Mouse (Mus musculus): ENCODE results near the gene Hs6st3. TPM values are rescaled to one million over a fixed set of nuclear protein-coding genes. Genes with fewer than 3 reads are reported as not detected.

Hs6st3 gene
- polyA plus RNA-seq, 1 experiment: 6.6 TPM

- Histone ChIP-seq H3K27me3 (ENCODE audit: control insufficient read depth, insufficient read depth, low read length) (no peaks in the 10 kb centered on the region), H3K27ac (ENCODE audit: insufficient read depth, low read length) (no peak overlapping the region)
- WGBS: 6% methylated on average over 5 of the region's 5 CpGs
Observed at GRCm38 (mm10) chr14:119665741-119666141, 527.6 kb downstream of the Hs6st3 start.

GRCm38 (mm10) chr14:119667421-119667820 is 529.3 kb downstream of the Hs6st3 start:
- no peaks in the 10 kb centered on the region for H3K27me3 ChIP-seq (ENCODE audit: control insufficient read depth, insufficient read depth, low read length)
- no peak overlapping the region for H3K4me3 ChIP-seq (replicated peaks; ENCODE audit: insufficient read depth, low read depth, low read length)
- peaks cover 6% of the 10 kb centered on the region; the same call in 1 of the 2 replicates for H3K4me1 ChIP-seq (ENCODE audit: control insufficient read depth, insufficient read depth, low read length)
- 83% methylated on average over 1 of the region's 1 CpGs for WGBS
- no peak for DNase-seq
- TF ChIP-seq CTCF (IDR thresholded peaks at IDR 0.05; ENCODE audit: borderline replicate concordance, insufficient read depth, low read depth, low read length) (no peak), POLR2A (IDR thresholded peaks at IDR 0.05; ENCODE audit: borderline replicate concordance, insufficient read depth, low read length) (no peak)
- no peak overlapping the region for H3K27ac ChIP-seq (ENCODE audit: insufficient read depth, low read length)

More at GRCm38 (mm10) chr14:119665741-119666141, 527.6 kb downstream of the Hs6st3 start:
- peaks cover 6% of the 10 kb centered on the region; the same call in 1 of the 2 replicates for H3K4me1 ChIP-seq (ENCODE audit: control insufficient read depth, insufficient read depth, low read length)
- TF ChIP-seq CTCF (IDR thresholded peaks at IDR 0.05; ENCODE audit: borderline replicate concordance, insufficient read depth, low read depth, low read length): no peak
- TF ChIP-seq POLR2A (IDR thresholded peaks at IDR 0.05; ENCODE audit: borderline replicate concordance, insufficient read depth, low read length): no peak
- DNase-seq: peak; percentile 38 to 41
- no peak overlapping the region for H3K4me3 ChIP-seq (replicated peaks; ENCODE audit: insufficient read depth, low read depth, low read length)

GRCm38 (mm10) chr14:119670836-119671587 is 532.9 kb downstream of the Hs6st3 start:
- Histone ChIP-seq H3K4me1 (ENCODE audit: control insufficient read depth, insufficient read depth, low read length) (peaks cover under 1% of the 10 kb centered on the region; the same call in 1 of the 2 replicates), H3K27me3 (ENCODE audit: control insufficient read depth, insufficient read depth, low read length) (no peaks in the 10 kb centered on the region), H3K4me3 (replicated peaks; ENCODE audit: insufficient read depth, low read depth, low read length) (no peak overlapping the region), H3K27ac (ENCODE audit: insufficient read depth, low read length) (no peak overlapping the region)
- 42% methylated on average over 16 of the region's 16 CpGs for WGBS
- DNase-seq: no peak
- TF ChIP-seq POLR2A (IDR thresholded peaks at IDR 0.05; ENCODE audit: borderline replicate concordance, insufficient read depth, low read length) (no peak), CTCF (IDR thresholded peaks at IDR 0.05; ENCODE audit: borderline replicate concordance, insufficient read depth, low read depth, low read length) (no peak)

GRCm38 (mm10) chr14:119678574-119678973 is 540.4 kb downstream of the Hs6st3 start:
- no peak overlapping the region for H3K27ac ChIP-seq (ENCODE audit: insufficient read depth, low read length)
- no peak for TF ChIP-seq CTCF (IDR thresholded peaks at IDR 0.05; ENCODE audit: borderline replicate concordance, insufficient read depth, low read depth, low read length)
- TF ChIP-seq POLR2A (IDR thresholded peaks at IDR 0.05; ENCODE audit: borderline replicate concordance, insufficient read depth, low read length): no peak
- DNase-seq: no peak
- no peaks in the 10 kb centered on the region for H3K27me3 ChIP-seq (ENCODE audit: control insufficient read depth, insufficient read depth, low read length)
- no peaks in the 10 kb centered on the region for H3K4me1 ChIP-seq (ENCODE audit: control insufficient read depth, insufficient read depth, low read length)
- H3K4me3 ChIP-seq (replicated peaks; ENCODE audit: insufficient read depth, low read depth, low read length): no peak overlapping the region
- 88% methylated on average over 11 of the region's 11 CpGs for WGBS

- no peak overlapping the region for H3K27ac ChIP-seq (ENCODE audit: insufficient read depth, low read length)
- 83% methylated on average over 4 of the region's 4 CpGs for WGBS
- DNase-seq: no peak
- H3K4me3 ChIP-seq (replicated peaks; ENCODE audit: insufficient read depth, low read depth, low read length): no peak overlapping the region
- no peaks in the 10 kb centered on the region for H3K27me3 ChIP-seq (ENCODE audit: control insufficient read depth, insufficient read depth, low read length)
- H3K4me1 ChIP-seq (ENCODE audit: control insufficient read depth, insufficient read depth, low read length): no peaks in the 10 kb centered on the region
- TF ChIP-seq POLR2A (IDR thresholded peaks at IDR 0.05; ENCODE audit: borderline replicate concordance, insufficient read depth, low read length) (no peak), CTCF (IDR thresholded peaks at IDR 0.05; ENCODE audit: borderline replicate concordance, insufficient read depth, low read depth, low read length) (no peak)
Observed at GRCm38 (mm10) chr14:119680052-119680451, 541.9 kb downstream of the Hs6st3 start.

GRCm38 (mm10) chr14:119687885-119688284 is 549.7 kb downstream of the Hs6st3 start:
- DNase-seq: no peak

GRCm38 (mm10) chr14:119699982-119700381 is 561.8 kb downstream of the Hs6st3 start:
- Histone ChIP-seq H3K4me1 (ENCODE audit: control insufficient read depth, insufficient read depth, low read length) (peaks cover 3% of the 10 kb centered on the region), H3K27me3 (ENCODE audit: control insufficient read depth, insufficient read depth, low read length) (no peaks in the 10 kb centered on the region), H3K4me3 (replicated peaks; ENCODE audit: insufficient read depth, low read depth, low read length) (no peak overlapping the region), H3K27ac (ENCODE audit: insufficient read depth, low read length) (no peak overlapping the region)
- no peak for DNase-seq
- 85% methylated on average over 4 of the region's 4 CpGs for WGBS
- TF ChIP-seq CTCF (IDR thresholded peaks at IDR 0.05; ENCODE audit: borderline replicate concordance, insufficient read depth, low read depth, low read length) (no peak), POLR2A (IDR thresholded peaks at IDR 0.05; ENCODE audit: borderline replicate concordance, insufficient read depth, low read length) (no peak)

More at GRCm38 (mm10) chr14:119687885-119688284, 549.7 kb downstream of the Hs6st3 start:
- Histone ChIP-seq H3K4me1 (ENCODE audit: control insufficient read depth, insufficient read depth, low read length) (no peaks in the 10 kb centered on the region), H3K27ac (ENCODE audit: insufficient read depth, low read length) (no peak overlapping the region), H3K27me3 (ENCODE audit: control insufficient read depth, insufficient read depth, low read length) (no peaks in the 10 kb centered on the region), H3K4me3 (replicated peaks; ENCODE audit: insufficient read depth, low read depth, low read length) (no peak overlapping the region)
- TF ChIP-seq POLR2A (IDR thresholded peaks at IDR 0.05; ENCODE audit: borderline replicate concordance, insufficient read depth, low read length) (no peak), CTCF (IDR thresholded peaks at IDR 0.05; ENCODE audit: borderline replicate concordance, insufficient read depth, low read depth, low read length) (no peak)
- WGBS: 86% methylated on average over 2 of the region's 2 CpGs

GRCm38 (mm10) chr14:119714712-119715111 is 576.6 kb downstream of the Hs6st3 start:
- DNase-seq: no peak
- no peak overlapping the region for H3K27ac ChIP-seq (ENCODE audit: insufficient read depth, low read length)
- H3K27me3 ChIP-seq (ENCODE audit: control insufficient read depth, insufficient read depth, low read length): no peaks in the 10 kb centered on the region
- WGBS: 89% methylated on average over 3 of the region's 3 CpGs
- no peak overlapping the region for H3K4me3 ChIP-seq (replicated peaks; ENCODE audit: insufficient read depth, low read depth, low read length)
- TF ChIP-seq CTCF (IDR thresholded peaks at IDR 0.05; ENCODE audit: borderline replicate concordance, insufficient read depth, low read depth, low read length) (no peak), POLR2A (IDR thresholded peaks at IDR 0.05; ENCODE audit: borderline replicate concordance, insufficient read depth, low read length) (no peak)
- H3K4me1 ChIP-seq (ENCODE audit: control insufficient read depth, insufficient read depth, low read length): no peaks in the 10 kb centered on the region
